Mouse (Mus musculus) kidney, adult 11 months (tissue): Measurements from ENCODE around the gene Gnptg.

ENCODE experiments used
- DNase-seq: peaks from one replicate; pipeline ENCODE4 v3.0.0; 2022

Gnptg gene

DNA sequence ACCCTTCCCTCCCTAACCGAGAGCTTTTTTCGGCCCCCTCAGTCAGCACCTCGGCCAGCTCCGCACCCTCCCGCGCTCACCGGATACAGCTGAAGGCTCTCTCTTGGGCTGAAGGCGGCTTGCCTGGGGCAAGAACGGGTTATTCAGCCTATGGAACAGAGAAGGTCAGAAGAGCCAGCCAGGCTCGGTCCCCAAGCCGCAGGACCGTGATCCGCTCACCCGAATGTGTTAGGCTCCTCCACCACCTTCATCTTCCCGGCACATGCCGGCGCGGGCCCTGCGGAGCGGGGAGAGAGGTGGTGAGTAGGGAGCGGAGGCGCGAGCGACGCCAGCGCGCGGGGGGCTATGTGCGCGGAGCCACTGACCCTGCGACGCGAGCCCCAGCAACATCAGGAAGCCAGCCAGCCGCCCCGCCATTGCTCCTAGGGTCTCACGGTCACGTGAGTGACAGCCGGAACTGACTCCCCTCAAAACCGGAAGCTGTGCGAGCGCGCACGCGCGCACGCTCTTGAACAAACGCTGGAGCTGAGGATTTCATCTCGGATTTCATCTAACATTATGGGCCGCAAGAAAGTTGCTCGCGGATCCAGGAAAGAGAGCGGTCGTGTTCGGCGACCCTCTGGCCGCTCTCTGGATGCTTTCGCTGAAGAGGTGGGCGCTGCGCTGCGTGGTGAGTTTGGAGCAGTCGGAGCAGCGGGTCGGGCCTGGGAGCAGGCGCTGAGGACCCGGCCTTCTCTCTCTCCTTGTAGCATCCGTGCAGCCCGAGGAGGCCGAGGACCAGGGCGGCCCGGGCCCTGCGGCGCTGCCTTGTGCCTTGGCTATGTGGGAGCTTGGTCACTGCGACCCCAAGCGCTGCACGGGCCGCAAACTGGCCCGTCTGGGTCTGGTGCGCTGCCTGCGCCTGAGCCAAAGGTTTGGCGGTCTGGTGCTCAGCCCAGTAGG, at the start of gene Gnptg, which contains the start of gene Tsr3:
Gene Gnptg (minus strand): TSS at position 430 of the 942 bp plus-strand sequence.
Gene Tsr3 (plus strand): TSS at position 476 of the 942 bp plus-strand sequence.
- DNase-seq = peak; percentile 77

- DNase-seq = no peak
These were observed 48.9 kb upstream of the Gnptg start for GRCm38 (mm10) chr17:25288842-25289241.

DNA sequence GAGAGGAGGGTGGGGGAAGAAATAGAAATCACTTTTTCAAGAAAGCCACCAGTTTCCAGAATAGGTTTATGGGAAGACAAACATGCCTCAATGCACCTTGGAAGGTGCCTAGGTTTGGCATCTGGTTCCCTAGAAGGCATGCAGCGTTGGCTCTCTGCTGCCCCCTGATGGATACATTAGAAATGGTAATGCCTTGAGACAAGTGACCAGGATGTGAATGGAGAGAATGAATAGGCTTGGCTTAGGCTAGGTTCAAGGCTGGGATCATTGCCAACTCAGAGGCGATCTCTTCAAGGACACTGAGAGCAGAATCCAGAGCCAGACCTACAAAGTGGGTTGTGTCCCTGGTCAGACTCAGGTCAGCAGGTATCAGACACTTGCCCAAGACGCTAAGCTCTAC, 45.1 kb upstream of the Gnptg start:
- peak; percentile 81 for DNase-seq

DNA sequence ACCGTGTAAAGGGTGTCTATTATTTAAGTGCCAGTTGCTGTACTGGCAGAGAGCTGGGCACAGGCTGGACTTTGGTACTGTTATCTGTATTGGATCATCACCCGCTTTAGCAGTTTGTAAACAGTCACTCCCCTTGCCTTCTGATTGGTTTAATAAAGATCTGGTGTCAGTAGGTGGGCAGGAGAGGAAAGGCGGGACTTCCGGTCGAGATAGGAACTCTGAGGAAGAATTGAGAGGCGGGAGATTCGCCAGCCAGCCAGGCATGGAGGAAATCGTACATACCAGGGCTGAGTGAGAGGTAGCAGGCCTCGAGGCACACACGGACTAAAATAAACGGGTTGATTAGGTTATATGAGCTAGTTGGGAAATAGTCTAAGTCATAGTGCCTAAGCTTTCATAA, 42.2 kb upstream of the Gnptg start:
- DNase-seq = peak; percentile 79

GRCm38 (mm10) chr17:25275833-25276232, 35.9 kb upstream of the Gnptg start:
- no peak for DNase-seq

GRCm38 (mm10) chr17:25274571-25275346, 34.8 kb upstream of the Gnptg start, which contains the start of gene Ube2i:
Ube2i (minus strand) TSS chr17:25274622.
- DNase-seq = no peak

DNA sequence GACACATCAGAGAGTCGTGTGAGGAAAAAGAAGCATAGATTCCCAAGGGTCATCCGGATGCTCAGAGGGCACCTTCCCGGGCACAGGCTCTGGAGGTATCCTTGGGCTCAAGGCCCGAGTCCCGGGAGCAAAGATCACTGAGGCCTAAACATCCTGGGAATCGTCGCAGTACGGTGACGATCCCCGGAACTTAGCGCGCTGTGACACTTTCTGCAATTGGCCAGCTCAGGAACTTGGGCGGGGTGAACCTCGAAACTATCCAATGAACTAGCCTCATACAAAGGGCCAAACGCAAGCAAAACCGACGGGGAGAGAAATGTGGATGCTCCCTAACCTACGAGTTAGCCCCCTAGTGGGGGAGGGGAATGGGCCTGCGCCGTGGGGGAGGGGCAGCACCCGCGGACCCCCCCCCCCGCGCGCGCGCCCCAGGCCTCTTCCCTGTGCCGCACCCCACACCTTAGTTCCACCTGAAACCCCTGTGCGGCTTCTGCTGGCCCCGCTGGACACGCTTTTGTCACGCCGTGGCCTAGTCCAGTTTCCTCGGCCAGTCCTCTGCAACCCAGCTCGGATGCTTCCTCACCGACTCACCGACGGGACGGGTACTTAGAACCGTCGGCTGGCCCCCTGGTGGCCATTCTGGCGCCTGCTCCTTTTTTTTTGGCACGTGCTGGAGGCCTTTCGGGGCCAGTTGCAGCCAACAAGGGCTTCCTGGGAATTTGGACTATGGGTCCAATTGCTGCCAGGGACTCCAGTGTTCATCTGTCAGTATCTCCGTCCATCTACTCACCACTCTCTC, 34.0 kb upstream of the Gnptg start:
- peak; percentile 96 for DNase-seq

GRCm38 (mm10) chr17:25272951-25273705, 33.2 kb upstream of the Gnptg start:
- peak; percentile 92 for DNase-seq

GRCm38 (mm10) chr17:25272326-25272725, 32.4 kb upstream of the Gnptg start:
- peak; percentile 36 for DNase-seq

DNA sequence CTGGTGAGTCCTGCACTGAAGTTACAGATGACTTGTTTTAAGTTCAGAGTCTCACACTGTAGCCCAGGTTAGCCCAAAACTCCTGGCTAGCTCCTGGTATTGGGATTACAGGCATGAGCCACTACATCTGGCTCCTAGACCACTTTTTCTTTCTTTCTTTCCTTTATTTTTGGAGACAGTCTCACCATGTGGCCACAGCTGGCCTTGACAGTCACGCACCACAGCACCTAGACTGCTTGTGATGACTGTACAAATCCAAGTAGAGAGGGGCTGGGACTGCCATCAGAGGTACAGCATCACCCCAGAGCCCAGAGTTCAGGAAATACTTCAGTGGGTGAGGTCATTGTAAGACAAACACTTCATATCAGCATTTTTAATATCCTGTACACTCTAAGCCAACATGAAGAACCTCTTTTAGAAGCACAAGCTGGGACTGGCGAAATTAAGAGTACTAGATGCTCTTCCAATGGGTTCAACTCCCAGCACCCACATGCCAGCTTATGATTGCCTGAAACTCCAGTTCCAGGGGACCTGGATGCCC, 30.9 kb upstream of the Gnptg start:
- no peak for DNase-seq

DNA sequence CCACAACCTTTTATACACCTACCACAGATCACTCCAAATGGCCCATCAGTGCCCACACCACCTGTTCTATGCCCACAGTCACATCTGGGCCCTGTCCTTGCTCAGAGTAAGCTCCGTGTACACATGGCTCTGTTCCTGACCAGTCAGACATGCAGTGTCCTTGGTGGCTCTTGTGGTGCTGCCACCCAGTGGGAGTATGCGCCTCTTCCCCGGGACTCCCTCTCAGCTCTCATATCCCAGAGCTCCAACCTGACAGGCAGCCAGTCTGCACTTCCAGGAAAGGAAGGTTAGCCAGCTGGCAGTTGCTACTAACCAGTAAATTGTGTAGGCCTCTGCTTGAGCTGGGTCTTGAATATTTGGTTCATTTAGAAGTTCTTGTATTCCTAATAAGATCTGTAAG, 24.5 kb upstream of the Gnptg start:
- DNase-seq = peak; percentile 35

DNA sequence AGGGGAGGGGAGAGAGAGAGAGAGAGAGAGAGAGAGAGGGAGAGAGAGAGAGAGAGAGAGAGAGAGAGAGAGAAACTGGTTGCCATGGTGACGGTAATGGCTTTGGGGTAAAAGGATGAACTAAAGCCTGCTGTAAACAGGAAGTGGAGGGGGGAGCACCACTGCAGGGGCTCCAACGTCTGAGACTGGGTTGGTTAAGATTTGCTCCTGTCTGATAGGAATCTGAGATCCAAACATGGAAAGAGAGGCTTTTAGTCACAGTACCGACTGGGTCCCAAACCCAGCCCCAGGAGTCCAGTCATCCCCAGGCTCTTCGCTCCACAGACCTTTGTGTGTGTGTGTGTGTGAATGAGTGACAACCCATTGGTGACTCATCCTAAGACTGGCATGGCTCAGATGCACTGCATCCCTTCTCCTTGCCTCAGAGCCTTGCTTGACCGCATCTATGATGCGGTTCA, 17.9 kb upstream of the Gnptg start:
- DNase-seq = no peak

- DNase-seq = no peak
These were observed 16.3 kb upstream of the Gnptg start, which contains the start of gene Baiap3 for GRCm38 (mm10) chr17:25256140-25256754. Baiap3 (minus strand) TSS chr17:25256364.

- DNase-seq = no peak
These were observed 15.2 kb upstream of the Gnptg start for GRCm38 (mm10) chr17:25255110-25255509.

- DNase-seq = no peak
These were observed 13.8 kb upstream of the Gnptg start for GRCm38 (mm10) chr17:25253760-25254159.

DNA sequence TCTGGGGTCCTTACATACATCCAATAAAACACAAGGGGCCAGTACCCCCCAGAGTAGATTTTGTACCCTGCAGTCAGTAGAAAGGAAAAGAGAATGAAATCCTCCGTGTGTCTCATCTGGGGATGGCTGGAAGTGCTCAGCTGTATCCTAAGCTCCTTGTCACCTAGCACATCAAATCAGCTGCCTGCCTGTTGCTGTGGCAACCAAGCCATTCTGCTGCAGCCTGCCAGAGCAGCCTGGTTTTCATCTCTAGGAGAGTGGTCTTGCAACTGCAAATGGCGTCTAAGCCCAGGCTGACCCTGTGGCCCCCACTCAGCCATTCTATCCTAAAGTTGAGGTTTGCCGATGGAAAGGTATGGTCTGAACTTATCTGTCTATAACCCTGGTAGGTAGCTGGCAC, 12.7 kb upstream of the Gnptg start:
- DNase-seq = no peak

DNA sequence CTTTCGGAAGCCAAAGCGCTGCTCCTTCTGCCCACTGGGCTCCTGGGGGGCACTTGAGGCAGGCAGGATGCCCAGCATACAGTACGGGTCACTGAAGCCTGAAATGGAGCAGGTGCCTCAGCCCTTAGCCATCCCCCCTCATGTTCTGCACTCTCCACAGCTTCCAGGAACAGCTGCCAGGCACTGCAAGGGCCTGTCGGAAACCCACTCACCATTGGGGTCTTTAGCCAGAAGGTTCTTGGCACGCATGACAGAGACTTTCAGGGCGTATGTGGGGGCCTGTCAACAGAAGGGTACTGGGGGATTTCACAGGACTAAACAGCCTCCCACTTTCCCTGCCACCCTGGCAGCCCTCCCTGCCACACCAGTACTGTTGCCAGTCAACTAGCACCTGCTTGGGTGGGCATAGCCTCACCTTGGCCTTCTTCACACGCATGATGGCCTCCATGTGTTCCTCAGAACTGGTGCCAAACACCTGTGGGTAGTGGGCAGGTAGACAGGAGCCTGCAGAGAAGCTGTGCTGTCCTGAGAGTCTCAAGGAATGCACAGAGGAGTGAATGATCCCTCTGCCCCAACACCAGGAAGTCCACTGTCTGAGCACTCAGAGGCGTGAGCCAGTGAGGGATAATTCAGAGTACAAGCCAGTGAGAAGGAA, 10.4 kb upstream of the Gnptg start:
- no peak for DNase-seq

DNA sequence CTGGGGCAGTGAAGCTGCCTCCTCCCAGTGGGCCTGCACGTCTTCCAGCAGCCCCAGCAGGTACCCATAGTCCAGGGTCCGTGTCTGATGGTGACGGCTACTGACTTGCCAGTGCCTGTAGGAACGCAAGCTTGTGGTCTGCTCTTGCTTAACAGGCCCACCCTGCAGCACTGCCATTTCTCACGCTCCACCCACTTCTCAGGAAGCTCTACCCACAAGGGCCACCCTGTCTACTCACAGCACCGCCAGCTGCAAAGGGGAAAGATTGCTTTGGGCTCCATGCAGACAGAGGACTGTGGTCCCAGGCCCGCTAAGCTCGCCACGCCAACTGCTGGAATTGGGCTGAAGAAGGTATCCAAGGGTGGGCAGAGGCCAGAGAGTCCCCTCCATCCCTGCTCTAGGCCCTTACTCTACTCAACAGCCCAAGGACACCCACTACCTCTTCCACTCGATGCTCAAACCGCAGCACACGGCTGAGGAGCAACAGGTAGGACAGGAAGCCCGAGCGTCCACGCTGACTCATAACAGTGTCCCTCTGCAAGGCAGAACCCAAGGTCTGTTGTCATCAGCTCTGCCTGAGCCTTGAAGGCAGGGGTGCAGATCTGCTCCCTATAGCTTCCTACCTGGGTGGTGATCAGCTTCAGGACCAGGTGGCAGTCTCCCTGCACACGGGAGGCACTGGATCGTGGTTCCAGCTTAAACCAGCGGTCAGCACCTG, 8.3 kb upstream of the Gnptg start:
- DNase-seq = no peak

- peak; percentile 27 for DNase-seq
These were observed 4.3 kb upstream of the Gnptg start for GRCm38 (mm10) chr17:25244239-25244638.
